Mouse (Mus musculus) small intestine, adult 2 months (tissue): ENCODE measurements at regions not wholly inside any gene's neighbourhood (a gene's known extent, or its start where the extent isn't known, plus 50 kb on each side); places are given as distances from the start of the nearest gene placed in this dataset.

Source experiments
- CTCF ChIP-seq: fragments of 200-500 bp; IDR thresholded peaks from 2 replicates; pipeline ENCODE4 v1.5.1; 2012; ENCODE audit warnings: low read depth, mild to moderate bottlenecking, control low read depth, inconsistent platforms, low read length, moderate library complexity, mixed read lengths; ENCODE audit not compliant: insufficient replicate concordance, insufficient read length; ENCODE audit errors: extremely low read depth
- POLR2A ChIP-seq: fragments of 200-500 bp; IDR thresholded peaks from 2 replicates; pipeline ENCODE4 v1.6.1; 2012; ENCODE audit warnings: low read depth, mild to moderate bottlenecking, control low read depth, inconsistent platforms, low read length, moderate library complexity

GRCm38 (mm10) chr2:105459512-105459911 is 60.4 kb upstream of the Rcn1 start:
- TF ChIP-seq CTCF (no peak), POLR2A (no peak)
